Mouse (Mus musculus) megakaryocyte, embryonic 14.5 days (primary cell): Measurements from ENCODE around the gene Upf1.

Experiments
- FLI1 ChIP-seq: IDR thresholded peaks from 2 replicates; pipeline ENCODE4 v1.6.1; 2012; ENCODE audit warnings: low read length, inconsistent platforms, mixed read lengths
- GATA1 ChIP-seq: IDR thresholded peaks from 3 replicates; pipeline ENCODE4 v1.6.1; 2012; ENCODE audit warnings: mixed read lengths, low read length, inconsistent platforms, borderline replicate concordance

DNA sequence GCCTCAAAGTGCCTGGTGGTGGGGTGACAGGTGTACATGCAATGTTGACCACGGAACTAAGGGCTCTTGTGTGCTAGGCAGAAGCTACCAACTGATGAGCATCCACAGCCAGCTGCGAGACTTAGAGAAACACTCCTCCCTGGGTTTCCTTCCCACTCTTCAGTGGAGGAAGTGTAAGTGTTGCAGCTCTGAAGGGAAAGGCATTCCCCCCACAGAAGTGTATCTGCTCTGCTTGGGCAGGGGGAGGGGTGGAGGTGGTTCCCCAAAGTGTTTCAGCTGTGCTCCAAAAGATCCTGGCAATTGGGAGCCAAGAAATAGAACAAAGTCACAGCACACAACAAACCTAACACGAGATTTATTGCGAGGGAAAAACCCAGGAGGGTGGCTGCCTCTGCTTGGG lies 926 bp upstream of the Upf1 start:
- no peak for TF ChIP-seq GATA1
- no peak for TF ChIP-seq FLI1
